Mouse (Mus musculus): ENCODE results near the gene Hoxc12. TPM values are rescaled to one million over a fixed set of nuclear protein-coding genes. Genes with fewer than 3 reads are reported as not detected.

Hoxc12 gene
- polyA plus RNA-seq, 1 experiment: not detected

- peaks cover 36% of the 10 kb centered on the region for H3K27me3 ChIP-seq (ENCODE audit: control insufficient read depth, insufficient read depth, low read length)
These were observed 13.1 kb downstream of the Hoxc12 start for GRCm38 (mm10) chr15:102949696-102950095.

DNA sequence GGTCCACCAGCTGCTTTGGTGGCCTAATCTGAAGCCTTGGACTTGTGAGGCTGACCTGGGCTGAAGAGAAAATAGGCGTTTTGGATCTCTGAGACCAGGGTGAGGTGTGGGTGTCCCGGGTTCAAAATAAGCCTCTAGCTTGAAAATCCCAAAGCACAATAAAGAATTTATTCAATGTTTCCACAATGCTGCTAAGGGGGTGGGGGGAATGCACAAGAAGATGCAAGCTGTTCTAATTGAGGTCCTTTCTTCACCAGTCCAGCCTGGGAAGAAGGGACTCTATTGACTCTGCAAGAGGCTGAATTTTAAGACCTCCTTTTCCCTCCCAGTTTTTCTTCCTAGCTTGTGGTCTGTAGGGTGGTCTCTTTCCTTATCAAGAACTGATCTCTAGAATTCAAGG lies 14.3 kb downstream of the Hoxc12 start:
- Histone ChIP-seq H3K4me3 (ENCODE audit: extremely low read depth, insufficient read depth, insufficient read length) (no peak overlapping the region), H3K27me3 (ENCODE audit: control insufficient read depth, insufficient read depth, low read length) (peaks cover 43% of the 10 kb centered on the region), H3K36me3 (ENCODE audit: control insufficient read depth, insufficient read depth, low read length) (no peaks in the 10 kb centered on the region), H3K4me1 (ENCODE audit: control insufficient read depth, insufficient read depth, insufficient read length) (no peaks in the 10 kb centered on the region), H3K27ac (ENCODE audit: insufficient read depth, low read length) (no peak overlapping the region)
- TF ChIP-seq CTCF (IDR thresholded peaks at IDR 0.05; ENCODE audit: extremely low read depth, insufficient read depth, insufficient read length, insufficient replicate concordance) (no peak), POLR2A (IDR thresholded peaks at IDR 0.05; ENCODE audit: low read depth, low read length) (no peak)
- DNase-seq (ENCODE audit: low read depth in 1 of 2, low spot score in 2 of 2): no peak
- 15% methylated on average over 2 of the region's 2 CpGs for whole genome bisulfite sequencing

More at GRCm38 (mm10) chr15:102949696-102950095, 13.1 kb downstream of the Hoxc12 start:
- Histone ChIP-seq H3K27ac (ENCODE audit: insufficient read depth, low read length) (no peak overlapping the region), H3K4me3 (ENCODE audit: extremely low read depth, insufficient read depth, insufficient read length) (no peak overlapping the region), H3K36me3 (ENCODE audit: control insufficient read depth, insufficient read depth, low read length) (no peaks in the 10 kb centered on the region), H3K4me1 (ENCODE audit: control insufficient read depth, insufficient read depth, insufficient read length) (no peaks in the 10 kb centered on the region)
- 5% methylated on average over 20 of the region's 20 CpGs for WGBS
- TF ChIP-seq POLR2A (IDR thresholded peaks at IDR 0.05; ENCODE audit: low read depth, low read length): no peak
- no peak for TF ChIP-seq CTCF (IDR thresholded peaks at IDR 0.05; ENCODE audit: extremely low read depth, insufficient read depth, insufficient read length, insufficient replicate concordance)
- no peak for DNase-seq (ENCODE audit: low read depth in 1 of 2, low spot score in 2 of 2)

DNA sequence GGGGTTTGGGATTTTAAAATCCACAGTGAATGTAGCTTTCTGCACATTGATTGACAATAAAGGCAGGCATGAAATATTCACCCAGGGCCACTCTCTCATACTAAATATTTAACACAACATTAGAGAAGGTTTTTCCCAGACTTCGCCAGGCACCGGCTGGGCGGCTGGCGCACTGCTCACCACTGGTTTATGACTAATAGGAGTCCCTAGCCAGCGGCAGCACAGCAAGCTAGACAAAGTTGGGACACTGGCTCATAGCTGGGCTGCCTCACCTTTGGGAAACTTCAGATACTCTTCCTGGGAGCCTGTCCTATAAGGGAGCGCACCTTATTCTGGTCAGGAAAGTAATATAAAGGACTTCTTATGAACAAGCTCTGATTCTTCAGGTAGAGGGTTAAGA lies 17.0 kb downstream of the Hoxc12 start:
- TF ChIP-seq CTCF (IDR thresholded peaks at IDR 0.05; ENCODE audit: extremely low read depth, insufficient read depth, insufficient read length, insufficient replicate concordance): no peak
- TF ChIP-seq POLR2A (IDR thresholded peaks at IDR 0.05; ENCODE audit: low read depth, low read length): no peak
- H3K27me3 ChIP-seq (ENCODE audit: control insufficient read depth, insufficient read depth, low read length): peaks cover 49% of the 10 kb centered on the region
- WGBS: 34% methylated on average over 6 of the region's 6 CpGs

DNA sequence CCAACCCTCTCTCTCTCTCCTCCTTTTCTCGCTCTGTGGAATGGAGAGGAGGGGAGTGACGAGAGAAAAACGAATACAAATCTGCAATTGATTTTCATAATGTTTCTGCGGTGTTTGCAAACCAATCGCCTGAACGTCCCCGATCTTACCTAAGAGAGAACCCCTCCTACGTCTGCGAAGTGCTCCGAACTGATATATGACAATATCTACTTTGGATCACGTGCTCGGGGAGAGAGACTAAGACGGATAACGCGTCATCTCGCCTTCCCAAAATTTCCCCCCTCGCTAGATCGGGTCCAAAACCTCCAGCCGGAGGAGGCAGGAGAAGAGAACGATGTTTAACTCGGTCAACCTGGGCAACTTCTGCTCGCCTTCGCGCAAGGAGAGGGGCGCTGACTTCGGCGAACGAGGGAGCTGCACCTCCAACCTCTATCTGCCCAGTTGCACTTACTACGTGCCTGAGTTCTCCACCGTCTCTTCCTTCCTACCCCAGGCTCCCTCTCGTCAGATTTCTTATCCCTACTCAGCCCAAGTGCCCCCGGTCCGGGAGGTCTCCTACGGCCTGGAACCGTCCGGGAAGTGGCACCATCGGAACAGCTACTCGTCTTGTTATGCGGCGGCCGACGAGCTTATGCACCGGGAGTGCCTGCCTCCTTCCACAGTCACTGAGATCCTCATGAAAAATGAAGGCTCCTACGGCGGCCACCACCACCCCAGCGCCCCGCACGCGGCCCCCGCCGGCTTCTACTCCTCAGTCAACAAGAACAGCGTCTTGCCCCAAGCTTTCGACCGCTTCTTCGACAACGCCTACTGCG lies 17.8 kb downstream of the Hoxc12 start, which contains the start of gene Hoxc11:
Gene Hoxc11 (plus strand): TSS at position 236 of the 815 bp plus-strand sequence.
- Histone ChIP-seq H3K4me1 (ENCODE audit: control insufficient read depth, insufficient read depth, insufficient read length) (no peaks in the 10 kb centered on the region), H3K27ac (ENCODE audit: insufficient read depth, low read length) (no peak within 1 kb of the TSS), H3K36me3 (ENCODE audit: control insufficient read depth, insufficient read depth, low read length) (no peaks in the 10 kb centered on the region), H3K27me3 (ENCODE audit: control insufficient read depth, insufficient read depth, low read length) (peaks cover 45% of the 10 kb centered on the region), H3K4me3 (ENCODE audit: extremely low read depth, insufficient read depth, insufficient read length) (no peak within 1 kb of the TSS)
- WGBS: 4% methylated on average over 57 of the region's 57 CpGs
- TF ChIP-seq CTCF (IDR thresholded peaks at IDR 0.05; ENCODE audit: extremely low read depth, insufficient read depth, insufficient read length, insufficient replicate concordance): no peak
- no peak for DNase-seq (ENCODE audit: low read depth in 1 of 2, low spot score in 2 of 2)

More for the DNA sequence above, 17.0 kb downstream of the Hoxc12 start:
- Histone ChIP-seq H3K27ac (ENCODE audit: insufficient read depth, low read length) (no peak overlapping the region), H3K4me1 (ENCODE audit: control insufficient read depth, insufficient read depth, insufficient read length) (no peaks in the 10 kb centered on the region), H3K36me3 (ENCODE audit: control insufficient read depth, insufficient read depth, low read length) (no peaks in the 10 kb centered on the region), H3K4me3 (ENCODE audit: extremely low read depth, insufficient read depth, insufficient read length) (no peak overlapping the region)
- DNase-seq (ENCODE audit: low read depth in 1 of 2, low spot score in 2 of 2): no peak

DNA sequence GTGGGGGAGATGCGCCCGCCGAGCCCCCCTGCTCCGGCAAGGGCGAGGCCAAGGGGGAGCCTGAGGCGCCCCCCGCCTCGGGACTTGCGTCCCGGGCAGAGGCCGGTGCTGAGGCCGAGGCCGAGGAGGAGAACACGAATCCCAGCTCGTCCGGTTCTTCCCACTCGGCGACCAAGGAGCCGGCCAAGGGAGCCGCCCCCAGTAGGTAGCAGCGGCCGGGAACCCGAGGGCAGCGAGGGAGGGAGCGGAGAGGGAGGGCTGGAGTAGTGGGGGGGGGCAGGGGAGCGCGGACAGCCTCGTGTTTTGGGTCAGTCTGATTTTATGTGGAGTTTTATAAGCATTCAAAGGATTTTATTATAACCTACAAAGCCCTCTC lies 18.4 kb downstream of the Hoxc12 start:
- no peak for DNase-seq (ENCODE audit: low read depth in 1 of 2, low spot score in 2 of 2)
- no peak for TF ChIP-seq POLR2A (IDR thresholded peaks at IDR 0.05; ENCODE audit: low read depth, low read length)
- TF ChIP-seq CTCF (IDR thresholded peaks at IDR 0.05; ENCODE audit: extremely low read depth, insufficient read depth, insufficient read length, insufficient replicate concordance): no peak
- Histone ChIP-seq H3K27ac (ENCODE audit: insufficient read depth, low read length) (no peak overlapping the region), H3K4me1 (ENCODE audit: control insufficient read depth, insufficient read depth, insufficient read length) (no peaks in the 10 kb centered on the region), H3K27me3 (ENCODE audit: control insufficient read depth, insufficient read depth, low read length) (peaks cover 47% of the 10 kb centered on the region), H3K36me3 (ENCODE audit: control insufficient read depth, insufficient read depth, low read length) (no peaks in the 10 kb centered on the region), H3K4me3 (ENCODE audit: extremely low read depth, insufficient read depth, insufficient read length) (no peak overlapping the region)
- WGBS: 3% methylated on average over 27 of the region's 28 CpGs

GRCm38 (mm10) chr15:102955833-102956640 lies 19.5 kb downstream of the Hoxc12 start:
- DNase-seq (ENCODE audit: low read depth in 1 of 2, low spot score in 2 of 2): no peak
- H3K4me3 ChIP-seq (ENCODE audit: extremely low read depth, insufficient read depth, insufficient read length): no peak overlapping the region
- H3K36me3 ChIP-seq (ENCODE audit: control insufficient read depth, insufficient read depth, low read length): no peaks in the 10 kb centered on the region
- WGBS: 6% methylated on average over 39 of the region's 40 CpGs
- no peak overlapping the region for H3K27ac ChIP-seq (ENCODE audit: insufficient read depth, low read length)
- TF ChIP-seq POLR2A (IDR thresholded peaks at IDR 0.05; ENCODE audit: low read depth, low read length): no peak
- no peak for TF ChIP-seq CTCF (IDR thresholded peaks at IDR 0.05; ENCODE audit: extremely low read depth, insufficient read depth, insufficient read length, insufficient replicate concordance)
- no peaks in the 10 kb centered on the region for H3K4me1 ChIP-seq (ENCODE audit: control insufficient read depth, insufficient read depth, insufficient read length)
- H3K27me3 ChIP-seq (ENCODE audit: control insufficient read depth, insufficient read depth, low read length): peaks cover 45% of the 10 kb centered on the region
